Mouse (Mus musculus) embryonic facial prominence, embryonic 15.5 days (tissue): ENCODE measurements around the gene Itpr3. TPM values are rescaled to one million over a fixed set of nuclear protein-coding genes. Genes with fewer than 3 reads are reported as not detected.

Experiments used
- ATAC-seq: fragments of 200-750 bp; cut with Nextera tagmentation; 2 replicates; pipeline ENCODE4 v1.8.0; 2017; ENCODE audit warnings: low read depth, moderate TSS enrichment; ENCODE audit not compliant: insufficient number of reproducible peaks, low FRiP score, low TSS enrichment
- H3K27ac ChIP-seq: fragments of 300-500 bp; sonication (generic); replicated peaks from 2 replicates; pipeline ENCODE4 v1.5.1; 2015; ENCODE audit warnings: mild to moderate bottlenecking, inconsistent platforms
- H3K27me3 ChIP-seq: fragments of 300-500 bp; sonication (generic); 2 replicates; pipeline ENCODE4 v1.6.1; 2015; ENCODE audit warnings: inconsistent platforms
- H3K36me3 ChIP-seq: fragments of 300-500 bp; sonication (generic); 2 replicates; pipeline ENCODE4 v1.6.1; 2015; ENCODE audit warnings: mild to moderate bottlenecking, inconsistent platforms
- H3K4me1 ChIP-seq: fragments of 300-500 bp; sonication (generic); 2 replicates; pipeline ENCODE4 v1.6.1; 2015; ENCODE audit warnings: inconsistent platforms
- H3K4me2 ChIP-seq: fragments of 300-500 bp; sonication (generic); replicated peaks from 2 replicates; pipeline ENCODE4 v1.6.1; 2015; ENCODE audit warnings: mild to moderate bottlenecking, inconsistent platforms
- H3K4me3 ChIP-seq: fragments of 300-500 bp; sonication (generic); replicated peaks from 2 replicates; pipeline ENCODE4 v1.5.1; 2015; ENCODE audit warnings: mild to moderate bottlenecking, inconsistent platforms
- H3K9ac ChIP-seq: fragments of 300-500 bp; sonication (generic); 2 replicates; pipeline ENCODE4 v1.6.1; 2015; ENCODE audit warnings: inconsistent platforms
- H3K9me3 ChIP-seq: fragments of 300-500 bp; sonication (generic); replicated peaks from 2 replicates; pipeline ENCODE4 v1.6.1; 2016; ENCODE audit warnings: inconsistent platforms
- WGBS: fragments of 180-500 bp; shearing (Covaris S2); methylation state at CpG from one replicate; pipeline ENCODE4 v1.1.7; 2015; 5-methylcytosine and 5-hydroxymethylcytosine counted together
- polyA plus RNA-seq: library from polyadenylated mRNA; unstranded; fragments of >200 nt; fragmentation: Nextera tagmentation; extraction: Ambion mirVana; gene quantifications from 2 replicates; pipeline ENCODE4 v1.2.1, GENCODE M21; 2015

Gene Itpr3
- polyA plus RNA-seq, 1 experiment from 2014 or later, result 5.3 TPM

GRCm38 (mm10) chr17:27073126-27073525 is 16.0 kb downstream of the Itpr3 start:
- Histone ChIP-seq H3K36me3 (no peaks in the 10 kb centered on the region), H3K4me2 (no peak overlapping the region), H3K4me1 (peaks cover 20% of the 10 kb centered on the region; the same call in 1 of the 2 replicates), H3K27me3 (no peaks in the 10 kb centered on the region), H3K4me3 (no peak overlapping the region), H3K27ac (no peak overlapping the region), H3K9ac (no peak overlapping the region), H3K9me3 (no peaks in the 10 kb centered on the region)
- no peak for ATAC-seq
- 75% methylated on average over 5 of the region's 5 CpGs for WGBS

- Histone ChIP-seq H3K9ac (no peak overlapping the region), H3K9me3 (no peaks in the 10 kb centered on the region), H3K4me1 (peaks cover 20% of the 10 kb centered on the region; the same call in 1 of the 2 replicates), H3K4me2 (no peak overlapping the region), H3K27me3 (no peaks in the 10 kb centered on the region), H3K4me3 (no peak overlapping the region), H3K36me3 (no peaks in the 10 kb centered on the region), H3K27ac (no peak overlapping the region; the same call in 1 of the 2 replicates)
- 64% methylated on average over 9 of the region's 9 CpGs for WGBS
- ATAC-seq, result no peak; the same call in 1 of the 2 replicates
These were observed 16.7 kb downstream of the Itpr3 start for GRCm38 (mm10) chr17:27073778-27074177.

- H3K9ac ChIP-seq, result no peak overlapping the region
- H3K4me3 ChIP-seq, result no peak overlapping the region
- 61% methylated on average over 6 of the region's 6 CpGs for WGBS
- no peak for ATAC-seq
- H3K4me1 ChIP-seq, result peaks cover 20% of the 10 kb centered on the region; the same call in 1 of the 2 replicates
- no peak overlapping the region for H3K4me2 ChIP-seq
- H3K9me3 ChIP-seq, result no peaks in the 10 kb centered on the region
- H3K27ac ChIP-seq, result peak overlapping the region; percentile 58; the same call in 1 of the 2 replicates
- H3K27me3 ChIP-seq, result no peaks in the 10 kb centered on the region
- H3K36me3 ChIP-seq, result no peaks in the 10 kb centered on the region
These were observed 17.1 kb downstream of the Itpr3 start for GRCm38 (mm10) chr17:27074236-27074635.

- 67% methylated on average over 17 of the region's 17 CpGs for WGBS
These were observed 18.0 kb downstream of the Itpr3 start for GRCm38 (mm10) chr17:27074849-27075745.

DNA sequence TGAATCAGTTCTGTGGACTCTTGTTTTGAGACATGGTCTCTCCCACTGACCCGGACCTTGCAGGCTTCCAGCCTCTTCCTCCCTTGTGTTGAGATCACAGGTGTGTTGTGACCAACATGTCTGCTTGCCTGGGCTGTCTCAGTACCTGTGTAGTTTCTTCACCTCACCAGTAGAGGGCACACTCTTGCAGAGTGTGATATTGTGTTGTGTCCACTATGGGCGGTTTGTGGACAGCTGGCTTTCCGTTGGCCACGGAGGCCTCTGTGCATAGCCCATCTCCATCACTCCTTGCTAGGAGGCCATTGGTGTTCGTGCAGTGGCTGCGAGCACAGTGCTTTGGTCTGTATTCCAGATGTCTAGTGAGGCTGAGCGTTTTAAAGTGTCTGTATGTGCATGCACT is 20.0 kb downstream of the Itpr3 start:
- 89% methylated on average over 7 of the region's 7 CpGs for WGBS
- Histone ChIP-seq H3K27ac (no peak overlapping the region), H3K4me1 (peaks cover 20% of the 10 kb centered on the region; the same call in 1 of the 2 replicates), H3K9me3 (no peaks in the 10 kb centered on the region), H3K9ac (no peak overlapping the region), H3K4me2 (no peak overlapping the region), H3K4me3 (no peak overlapping the region), H3K36me3 (no peaks in the 10 kb centered on the region), H3K27me3 (no peaks in the 10 kb centered on the region)
- no peak for ATAC-seq

More at GRCm38 (mm10) chr17:27074849-27075745, 18.0 kb downstream of the Itpr3 start:
- no peaks in the 10 kb centered on the region for H3K36me3 ChIP-seq
- no peak overlapping the region; the same call in 1 of the 2 replicates for H3K27ac ChIP-seq
- H3K9ac ChIP-seq, result no peak overlapping the region
- H3K4me1 ChIP-seq, result peaks cover 20% of the 10 kb centered on the region; the same call in 1 of the 2 replicates
- H3K4me2 ChIP-seq, result no peak overlapping the region
- H3K27me3 ChIP-seq, result no peaks in the 10 kb centered on the region
- no peaks in the 10 kb centered on the region for H3K9me3 ChIP-seq
- H3K4me3 ChIP-seq, result no peak overlapping the region
- ATAC-seq, result no peak

DNA sequence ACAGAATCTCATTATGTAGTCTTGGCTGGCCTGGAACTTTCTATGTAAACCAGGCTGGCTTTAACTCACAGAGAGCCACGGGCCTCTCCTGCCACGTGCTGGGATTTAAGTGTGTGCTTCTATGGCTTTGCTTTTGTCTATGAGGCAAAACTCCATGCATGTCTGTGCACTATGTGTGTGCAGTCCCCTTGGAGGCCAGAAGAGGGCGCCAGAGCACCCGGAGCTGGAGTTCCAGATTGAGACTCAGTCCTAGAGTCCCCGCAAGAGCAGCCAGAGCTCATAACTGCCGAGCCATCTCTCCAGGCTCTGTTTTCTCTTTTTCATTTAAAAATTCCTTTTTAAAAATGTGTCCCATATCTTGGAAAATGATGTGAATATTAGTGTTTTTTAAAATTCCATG is 20.8 kb downstream of the Itpr3 start:
- WGBS, result 82% methylated on average over 6 of the region's 6 CpGs
- ATAC-seq, result no peak
- Histone ChIP-seq H3K4me1 (peaks cover 20% of the 10 kb centered on the region; the same call in 1 of the 2 replicates), H3K4me3 (no peak overlapping the region), H3K27ac (no peak overlapping the region), H3K9me3 (no peaks in the 10 kb centered on the region), H3K36me3 (no peaks in the 10 kb centered on the region), H3K27me3 (no peaks in the 10 kb centered on the region), H3K4me2 (no peak overlapping the region), H3K9ac (no peak overlapping the region)

DNA sequence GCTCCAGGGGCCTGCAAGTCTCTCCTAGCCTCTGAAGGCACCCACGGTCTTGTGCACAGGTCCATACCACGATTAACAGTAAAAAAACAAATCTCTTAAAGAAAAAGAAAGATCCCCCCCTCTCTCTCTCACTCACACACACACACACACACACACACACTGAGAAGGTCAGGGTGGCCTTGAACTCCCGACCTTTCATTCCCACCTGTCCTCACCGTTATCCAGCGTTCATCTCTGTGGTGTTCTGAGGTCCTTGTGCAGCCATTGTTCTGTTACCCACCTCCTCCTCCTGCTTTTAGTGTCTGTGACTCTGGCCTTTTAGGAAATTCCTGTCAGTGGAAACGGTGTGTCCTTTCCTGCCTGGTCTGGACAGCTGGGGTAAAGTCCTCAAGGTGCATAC is 21.4 kb downstream of the Itpr3 start:
- H3K27me3 ChIP-seq, result no peaks in the 10 kb centered on the region
- H3K4me1 ChIP-seq, result peaks cover 20% of the 10 kb centered on the region; the same call in 1 of the 2 replicates
- H3K4me3 ChIP-seq, result no peak overlapping the region
- H3K9ac ChIP-seq, result no peak overlapping the region
- no peak overlapping the region for H3K4me2 ChIP-seq
- 89% methylated on average over 6 of the region's 6 CpGs for WGBS
- no peak for ATAC-seq
- no peak overlapping the region for H3K27ac ChIP-seq
- no peaks in the 10 kb centered on the region for H3K9me3 ChIP-seq
- H3K36me3 ChIP-seq, result no peaks in the 10 kb centered on the region

- H3K4me2 ChIP-seq, result no peak overlapping the region
- no peak for ATAC-seq
- 79% methylated on average over 5 of the region's 5 CpGs for WGBS
These were observed 24.8 kb downstream of the Itpr3 start for GRCm38 (mm10) chr17:27081868-27082267.

DNA sequence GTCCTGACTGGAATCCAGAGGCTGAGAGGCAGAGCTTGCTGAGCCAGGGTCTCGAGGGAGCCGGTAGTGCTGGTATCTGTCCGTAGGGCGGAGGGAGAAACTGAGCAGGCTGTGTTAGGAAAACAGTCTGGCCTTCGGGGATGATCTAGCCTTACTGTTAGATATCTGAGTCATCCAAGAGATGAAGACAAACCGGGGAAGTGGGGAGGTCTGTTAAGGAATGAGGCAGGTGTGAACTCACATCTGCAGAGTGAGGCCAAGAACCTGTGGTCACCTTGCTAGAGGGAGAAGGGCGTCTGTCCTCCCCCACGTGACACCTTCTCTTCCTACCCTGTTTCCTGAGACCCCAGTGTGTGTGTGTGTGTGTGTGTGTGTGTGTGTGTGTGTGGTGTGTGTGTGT is 25.7 kb downstream of the Itpr3 start:
- no peaks in the 10 kb centered on the region for H3K9me3 ChIP-seq
- H3K4me1 ChIP-seq, result no peaks in the 10 kb centered on the region
- WGBS, result 55% methylated on average over 8 of the region's 8 CpGs
- H3K27me3 ChIP-seq, result no peaks in the 10 kb centered on the region
- no peak overlapping the region for H3K4me2 ChIP-seq
- ATAC-seq, result no peak
- 0 out of 2 replicates have a peak, but pooled peaks cover 3% of the 10 kb centered on the region for H3K36me3 ChIP-seq
- H3K9ac ChIP-seq, result no peak overlapping the region
- no peak overlapping the region for H3K4me3 ChIP-seq
- H3K27ac ChIP-seq, result no peak overlapping the region

More at GRCm38 (mm10) chr17:27081868-27082267, 24.8 kb downstream of the Itpr3 start:
- Histone ChIP-seq H3K27me3 (no peaks in the 10 kb centered on the region), H3K9ac (no peak overlapping the region), H3K27ac (no peak overlapping the region), H3K9me3 (no peaks in the 10 kb centered on the region), H3K4me3 (no peak overlapping the region), H3K36me3 (0 out of 2 replicates have a peak, but pooled peaks cover 3% of the 10 kb centered on the region), H3K4me1 (no peaks in the 10 kb centered on the region)

GRCm38 (mm10) chr17:27083601-27084000 is 26.5 kb downstream of the Itpr3 start:
- H3K4me3 ChIP-seq, result no peak overlapping the region
- no peak overlapping the region for H3K4me2 ChIP-seq
- WGBS, result 80% methylated on average over 9 of the region's 9 CpGs
- no peaks in the 10 kb centered on the region for H3K27me3 ChIP-seq
- no peak for ATAC-seq
- no peaks in the 10 kb centered on the region for H3K4me1 ChIP-seq
- H3K9ac ChIP-seq, result no peak overlapping the region
- H3K36me3 ChIP-seq, result 0 out of 2 replicates have a peak, but pooled peaks cover 3% of the 10 kb centered on the region
- H3K27ac ChIP-seq, result no peak overlapping the region
- H3K9me3 ChIP-seq, result no peaks in the 10 kb centered on the region

GRCm38 (mm10) chr17:27085676-27086075 is 28.6 kb downstream of the Itpr3 start:
- H3K9me3 ChIP-seq, result no peaks in the 10 kb centered on the region
- H3K4me3 ChIP-seq, result no peak overlapping the region
- H3K9ac ChIP-seq, result no peak overlapping the region
- H3K4me2 ChIP-seq, result no peak overlapping the region
- H3K27me3 ChIP-seq, result no peaks in the 10 kb centered on the region
- H3K27ac ChIP-seq, result no peak overlapping the region
- ATAC-seq, result no peak
- no peaks in the 10 kb centered on the region for H3K4me1 ChIP-seq
- 57% methylated on average over 2 of the region's 2 CpGs for WGBS
- H3K36me3 ChIP-seq, result peaks cover 8% of the 10 kb centered on the region; the same call in 1 of the 2 replicates
